Mouse (Mus musculus): ENCODE measurements at regions not wholly inside any gene's neighbourhood (a gene's known extent, or its start where the extent isn't known, plus 50 kb on each side); places are given as distances from the start of the nearest gene placed in this dataset.

DNA sequence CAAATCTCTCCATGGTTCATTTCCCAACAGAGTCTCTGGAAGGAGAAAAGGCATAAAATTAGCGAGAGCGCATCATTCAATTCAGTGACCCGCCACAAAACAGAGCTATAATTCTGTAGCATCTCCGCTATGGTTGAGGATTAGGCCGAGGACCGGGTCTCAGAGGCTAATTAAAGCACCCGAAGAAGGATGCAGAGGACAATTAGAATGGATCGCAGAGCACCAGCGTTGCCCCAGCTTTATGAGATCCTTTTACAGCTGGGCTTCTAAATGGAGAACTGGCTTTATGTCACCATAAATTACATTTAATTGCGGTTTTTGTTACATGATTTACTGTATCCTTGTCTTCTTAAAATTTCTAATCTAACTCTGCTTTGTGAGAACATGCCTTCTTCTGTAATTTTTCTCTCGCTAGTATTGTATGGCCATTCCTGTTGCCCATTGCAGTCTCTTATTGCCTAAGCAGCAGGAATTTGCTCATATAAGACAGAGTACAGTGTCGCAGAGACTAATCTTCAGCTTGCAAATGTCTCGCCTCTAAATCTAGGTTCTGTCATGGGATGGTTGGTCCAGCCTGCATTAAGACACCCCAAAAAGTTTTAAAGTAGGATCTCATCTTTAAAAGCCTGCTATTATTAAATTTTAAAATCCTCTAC is 793.5 kb downstream of the Rps29 start:
- ATAC-seq (replicated peaks; ENCODE audit: low FRiP score, low read depth), result no peak
- WGBS, result 21% methylated on average over 13 of the region's 13 CpGs

DNA sequence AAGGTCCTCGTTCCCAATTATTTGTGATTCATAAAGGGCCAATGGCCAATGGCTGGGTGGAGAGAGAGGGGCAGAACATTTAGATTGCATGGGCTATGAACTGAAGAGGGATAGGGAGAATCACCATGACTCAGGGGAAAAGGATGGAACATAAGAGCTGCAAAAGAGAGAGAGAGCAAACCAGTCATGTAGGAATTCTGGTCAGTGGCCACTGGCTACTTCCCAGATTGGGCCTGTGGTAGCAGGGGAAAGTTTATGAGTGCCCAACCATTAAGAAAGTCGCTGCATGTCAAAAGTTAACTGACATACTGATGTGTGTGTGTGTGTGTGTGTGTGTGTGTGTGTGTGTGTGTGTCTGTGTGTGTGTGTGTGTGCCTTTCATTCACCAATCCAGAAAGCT is 795.8 kb downstream of the Rps29 start:
- Histone ChIP-seq H3K9ac (ENCODE audit: low read depth, low read length) (no peak overlapping the region), H3K4me2 (ENCODE audit: low read length) (no peak overlapping the region), H3K9me3 (replicated peaks; ENCODE audit: low read length) (no peaks in the 10 kb centered on the region), H3K36me3 (ENCODE audit: insufficient read depth, low read length) (no peaks in the 10 kb centered on the region), H3K27ac (no peak overlapping the region), H3K4me1 (replicated peaks; ENCODE audit: insufficient read depth, low read length) (no peaks in the 10 kb centered on the region), H3K4me3 (replicated peaks; ENCODE audit: low read depth, low read length) (no peak overlapping the region), H3K27me3 (ENCODE audit: insufficient read depth, low read length) (no peaks in the 10 kb centered on the region)
- 88% methylated on average over 2 of the region's 2 CpGs for WGBS
- ATAC-seq (replicated peaks; ENCODE audit: low FRiP score, low read depth), result no peak
- TF ChIP-seq CTCF (IDR thresholded peaks at IDR 0.05; ENCODE audit: low read depth), result no peak
- no peak for DNase-seq (ENCODE audit: low spot score)

More for the DNA sequence above, 793.5 kb downstream of the Rps29 start:
- DNase-seq (ENCODE audit: low spot score), result peak; percentile 64
- H3K9ac ChIP-seq (ENCODE audit: low read depth, low read length), result no peak overlapping the region
- H3K4me1 ChIP-seq (replicated peaks; ENCODE audit: insufficient read depth, low read length), result no peaks in the 10 kb centered on the region
- no peaks in the 10 kb centered on the region for H3K9me3 ChIP-seq (replicated peaks; ENCODE audit: low read length)
- H3K4me2 ChIP-seq (ENCODE audit: low read length), result no peak overlapping the region
- H3K4me3 ChIP-seq (replicated peaks; ENCODE audit: low read depth, low read length), result no peak overlapping the region
- no peak for TF ChIP-seq CTCF (IDR thresholded peaks at IDR 0.05; ENCODE audit: low read depth)
- H3K36me3 ChIP-seq (ENCODE audit: insufficient read depth, low read length), result no peaks in the 10 kb centered on the region
- H3K27ac ChIP-seq, result no peak overlapping the region
- no peaks in the 10 kb centered on the region for H3K27me3 ChIP-seq (ENCODE audit: insufficient read depth, low read length)

DNA sequence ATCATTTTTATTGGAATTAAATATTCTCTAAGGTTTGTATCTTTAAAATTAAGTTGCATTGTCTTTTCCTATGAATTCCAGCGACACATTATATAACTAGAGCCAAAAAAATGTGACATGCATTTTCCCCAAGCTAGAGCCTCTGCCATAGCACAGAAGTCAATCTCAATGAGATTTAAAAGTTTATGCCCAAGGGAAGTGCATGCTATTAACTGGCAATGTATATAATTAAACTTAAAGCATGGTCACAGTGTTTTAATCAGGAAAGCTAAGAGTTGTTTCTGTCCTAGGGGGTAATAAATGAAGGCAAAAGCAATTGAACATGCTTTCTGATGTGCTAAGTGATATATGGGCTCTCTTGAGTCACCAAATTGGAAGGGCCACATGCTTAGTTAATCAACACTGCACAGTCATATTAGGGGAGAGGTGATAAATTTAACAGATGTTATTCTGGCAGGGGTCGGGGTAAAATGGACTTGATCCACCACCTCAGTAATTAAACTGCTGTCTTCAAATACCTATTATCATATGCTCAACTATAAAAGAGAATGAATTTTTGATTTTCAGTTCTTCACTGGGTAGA is 812.4 kb downstream of the Rps29 start:
- DNase-seq (ENCODE audit: low spot score), result no peak
- no peaks in the 10 kb centered on the region for H3K4me1 ChIP-seq (replicated peaks; ENCODE audit: insufficient read depth, low read length)
- no peak overlapping the region for H3K9ac ChIP-seq (ENCODE audit: low read depth, low read length)
- 49% methylated on average over 2 of the region's 2 CpGs for WGBS
- no peak overlapping the region for H3K4me3 ChIP-seq (replicated peaks; ENCODE audit: low read depth, low read length)
- no peaks in the 10 kb centered on the region for H3K36me3 ChIP-seq (ENCODE audit: insufficient read depth, low read length)
- H3K27ac ChIP-seq, result no peak overlapping the region
- ATAC-seq (replicated peaks; ENCODE audit: low FRiP score, low read depth), result no peak
- no peaks in the 10 kb centered on the region for H3K27me3 ChIP-seq (ENCODE audit: insufficient read depth, low read length)
- no peak overlapping the region for H3K4me2 ChIP-seq (ENCODE audit: low read length)
- no peaks in the 10 kb centered on the region for H3K9me3 ChIP-seq (replicated peaks; ENCODE audit: low read length)
- no peak for TF ChIP-seq CTCF (IDR thresholded peaks at IDR 0.05; ENCODE audit: low read depth)

DNA sequence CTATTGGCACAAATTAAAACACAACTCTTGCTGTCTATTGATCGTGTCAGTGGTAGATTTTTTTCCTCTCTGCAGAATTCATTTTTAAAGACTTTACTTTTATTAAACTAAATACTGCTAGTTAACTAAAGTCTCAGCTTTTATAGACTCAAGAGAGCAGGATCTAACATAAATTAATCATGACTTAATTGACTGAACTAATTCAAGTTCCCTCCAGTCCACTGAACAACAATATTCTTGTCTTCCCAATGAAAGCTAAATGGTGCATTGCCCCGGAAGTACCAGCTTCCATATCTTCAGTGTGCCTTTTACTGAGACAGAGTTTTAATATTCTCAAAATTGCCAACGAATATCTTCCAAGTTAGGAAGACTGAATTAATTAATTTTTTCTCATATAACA is 825.2 kb downstream of the Rps29 start:
- WGBS, result 70% methylated on average over 3 of the region's 3 CpGs
- Histone ChIP-seq H3K4me1 (replicated peaks; ENCODE audit: insufficient read depth, low read length) (no peaks in the 10 kb centered on the region), H3K4me2 (ENCODE audit: low read length) (no peak overlapping the region), H3K9ac (ENCODE audit: low read depth, low read length) (no peak overlapping the region), H3K9me3 (replicated peaks; ENCODE audit: low read length) (no peaks in the 10 kb centered on the region), H3K27me3 (ENCODE audit: insufficient read depth, low read length) (no peaks in the 10 kb centered on the region), H3K4me3 (replicated peaks; ENCODE audit: low read depth, low read length) (no peak overlapping the region), H3K27ac (no peak overlapping the region), H3K36me3 (ENCODE audit: insufficient read depth, low read length) (no peaks in the 10 kb centered on the region)
- ATAC-seq (replicated peaks; ENCODE audit: low FRiP score, low read depth) (no peak), DNase-seq (ENCODE audit: low spot score) (no peak)
- no peak for TF ChIP-seq CTCF (IDR thresholded peaks at IDR 0.05; ENCODE audit: low read depth)

DNA sequence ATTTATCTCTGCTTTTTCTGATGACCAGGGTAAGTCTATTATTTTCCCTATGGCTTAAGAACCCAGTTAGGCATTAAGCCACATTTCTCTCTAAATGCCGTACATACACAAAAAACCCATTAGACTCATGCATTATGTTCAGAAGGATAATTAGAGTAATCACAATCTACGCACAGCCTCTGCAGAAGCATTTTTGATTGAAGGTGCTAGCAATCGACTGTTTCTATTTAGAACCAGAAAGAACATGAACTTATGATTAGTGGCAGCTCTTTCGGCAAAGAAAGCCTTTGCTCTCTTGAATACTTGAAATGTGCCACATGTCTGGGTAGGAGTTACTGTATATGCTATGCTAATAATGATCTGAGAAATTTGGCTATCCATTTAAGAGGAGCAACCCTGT is 825.6 kb downstream of the Rps29 start:
- H3K36me3 ChIP-seq (ENCODE audit: insufficient read depth, low read length), result no peaks in the 10 kb centered on the region
- ATAC-seq (replicated peaks; ENCODE audit: low FRiP score, low read depth) (no peak), DNase-seq (ENCODE audit: low spot score) (no peak)
- 90% methylated on average over 4 of the region's 4 CpGs for WGBS
- H3K4me1 ChIP-seq (replicated peaks; ENCODE audit: insufficient read depth, low read length), result no peaks in the 10 kb centered on the region
- H3K27ac ChIP-seq, result no peak overlapping the region
- no peaks in the 10 kb centered on the region for H3K27me3 ChIP-seq (ENCODE audit: insufficient read depth, low read length)
- H3K9ac ChIP-seq (ENCODE audit: low read depth, low read length), result no peak overlapping the region
- H3K4me3 ChIP-seq (replicated peaks; ENCODE audit: low read depth, low read length), result no peak overlapping the region
- no peak for TF ChIP-seq CTCF (IDR thresholded peaks at IDR 0.05; ENCODE audit: low read depth)
- no peak overlapping the region for H3K4me2 ChIP-seq (ENCODE audit: low read length)
- H3K9me3 ChIP-seq (replicated peaks; ENCODE audit: low read length), result no peaks in the 10 kb centered on the region

DNA sequence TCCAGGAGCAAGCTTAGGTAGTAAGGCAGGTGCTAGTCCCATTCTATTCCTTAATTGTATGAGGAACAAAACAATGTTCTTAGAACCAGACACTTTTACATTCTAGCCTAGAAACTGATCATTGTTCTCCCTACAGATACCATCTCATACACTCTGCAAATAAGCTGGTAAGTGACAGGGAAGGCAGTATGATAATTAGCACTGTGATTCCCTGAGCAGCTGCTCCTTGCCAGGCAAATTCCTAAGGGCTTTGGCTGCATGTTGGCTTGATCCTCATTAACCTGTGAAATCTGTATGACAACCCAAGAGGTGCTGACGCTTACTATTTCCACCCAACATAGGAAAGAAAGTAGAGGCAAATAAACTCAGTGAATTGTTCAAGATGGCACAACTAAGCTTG is 826.5 kb downstream of the Rps29 start:
- H3K36me3 ChIP-seq (ENCODE audit: insufficient read depth, low read length), result no peaks in the 10 kb centered on the region
- H3K27me3 ChIP-seq (ENCODE audit: insufficient read depth, low read length), result no peaks in the 10 kb centered on the region
- H3K9ac ChIP-seq (ENCODE audit: low read depth, low read length), result no peak overlapping the region
- H3K9me3 ChIP-seq (replicated peaks; ENCODE audit: low read length), result no peaks in the 10 kb centered on the region
- ATAC-seq (replicated peaks; ENCODE audit: low FRiP score, low read depth), result no peak
- TF ChIP-seq CTCF (IDR thresholded peaks at IDR 0.05; ENCODE audit: low read depth), result no peak
- no peaks in the 10 kb centered on the region for H3K4me1 ChIP-seq (replicated peaks; ENCODE audit: insufficient read depth, low read length)
- no peak for DNase-seq (ENCODE audit: low spot score)
- H3K4me3 ChIP-seq (replicated peaks; ENCODE audit: low read depth, low read length), result no peak overlapping the region
- WGBS, result 81% methylated on average over 1 of the region's 1 CpGs
- no peak overlapping the region for H3K27ac ChIP-seq
- no peak overlapping the region for H3K4me2 ChIP-seq (ENCODE audit: low read length)

Data from kidney, postnatal 0 days (tissue).